Mouse (Mus musculus): ENCODE data around the gene Glt1d1. TPM values are rescaled to one million over a fixed set of nuclear protein-coding genes. Genes with fewer than 3 reads are reported as not detected.
"Not testable (repeated sequence)": the region's sequence is repeated elsewhere in the genome, so short reads cannot be mapped to it uniquely, and the experiment has no call there.

Glt1d1 gene
- total RNA-seq, 4 experiments from 2014 or later, result 0.46 to 3.1 (median 0.55) TPM

DNA sequence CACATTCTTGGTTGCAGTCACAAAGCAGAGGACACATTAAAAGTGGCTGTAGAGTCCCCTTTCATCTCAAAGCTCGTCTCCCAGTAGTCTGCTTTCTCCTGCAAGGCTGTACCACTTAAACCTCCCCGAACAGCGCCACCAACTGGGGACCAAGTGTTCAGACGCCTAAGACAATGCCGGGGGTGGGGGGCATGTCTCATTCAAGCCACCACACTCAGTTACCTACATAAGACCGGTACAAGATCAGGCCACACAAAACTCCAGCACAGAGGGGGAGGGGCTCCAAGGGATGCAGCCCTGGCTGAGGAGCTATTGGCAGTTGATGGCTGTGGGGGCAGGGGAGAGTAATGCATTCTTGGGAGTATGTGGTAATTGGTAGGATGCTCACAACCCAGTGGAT, 68.1 kb downstream of the Glt1d1 start:
- DNase-seq, result no peak

DNA sequence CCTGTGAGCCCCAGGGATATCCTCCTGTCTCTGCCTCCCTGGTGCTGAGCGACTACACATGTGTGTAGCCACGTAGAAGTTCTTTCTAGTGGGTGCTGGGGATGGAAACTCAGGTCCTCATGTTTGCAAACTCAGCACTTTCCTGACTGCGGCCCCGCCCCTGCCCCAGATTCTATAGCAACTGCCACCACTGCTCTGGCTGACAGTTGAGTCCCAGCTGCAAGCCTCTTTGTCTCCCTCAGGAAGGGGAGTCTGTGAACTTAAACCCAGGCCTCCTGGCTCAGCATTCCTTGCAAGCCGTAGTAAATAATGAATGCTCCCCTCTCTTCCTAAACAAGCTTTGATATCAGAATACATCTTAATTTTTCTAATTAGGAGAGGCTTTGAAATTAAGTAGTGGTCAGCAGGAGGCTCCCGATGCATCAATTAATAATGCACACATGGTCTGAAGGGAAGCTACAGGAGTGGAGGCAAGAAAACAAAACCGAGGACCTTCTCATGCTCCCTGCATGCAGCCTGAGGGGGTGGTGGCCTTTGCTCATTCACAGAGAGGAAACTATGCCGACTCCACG, 71.6 kb downstream of the Glt1d1 start:
- DNase-seq, result no peak

DNA sequence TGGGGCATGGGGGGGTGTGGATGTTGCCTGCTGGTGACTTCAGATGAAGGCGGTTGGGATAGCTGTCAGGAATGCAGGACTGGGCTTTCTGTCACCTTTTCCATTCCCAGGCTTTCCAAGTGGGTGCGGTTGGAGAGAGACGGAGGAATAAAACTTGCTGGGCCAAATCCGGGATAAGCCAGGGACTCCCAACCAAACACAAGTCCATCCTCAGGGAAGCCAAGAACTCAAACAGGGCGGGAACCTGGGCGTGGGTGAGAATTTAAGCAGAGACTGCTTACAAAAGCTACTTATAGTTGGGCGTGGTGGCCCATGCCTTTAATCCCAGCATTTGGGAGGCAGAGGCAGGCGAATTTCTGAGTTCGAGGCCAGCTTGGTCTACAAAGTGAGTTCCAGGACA, 73.2 kb downstream of the Glt1d1 start:
- no peak for DNase-seq

DNA sequence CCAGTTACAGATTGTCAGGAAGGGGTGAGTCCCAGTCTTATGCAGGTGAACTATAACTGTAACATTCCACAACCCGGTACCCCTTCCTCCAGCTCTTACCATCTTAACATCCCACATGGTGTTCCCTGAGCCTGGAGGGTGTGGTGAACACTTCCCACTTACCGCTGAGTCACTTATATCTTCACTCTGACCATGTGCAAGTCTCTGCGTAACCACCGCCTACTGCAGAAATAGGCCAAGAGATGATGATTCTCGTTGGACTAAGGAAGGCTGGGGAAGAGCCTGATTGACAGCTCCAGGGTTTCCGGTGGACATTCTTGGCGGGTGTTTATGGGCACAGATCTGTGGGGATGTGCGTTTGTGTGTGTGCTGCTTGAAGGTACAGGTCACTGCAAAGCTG, 73.9 kb downstream of the Glt1d1 start:
- no peak for DNase-seq

DNA sequence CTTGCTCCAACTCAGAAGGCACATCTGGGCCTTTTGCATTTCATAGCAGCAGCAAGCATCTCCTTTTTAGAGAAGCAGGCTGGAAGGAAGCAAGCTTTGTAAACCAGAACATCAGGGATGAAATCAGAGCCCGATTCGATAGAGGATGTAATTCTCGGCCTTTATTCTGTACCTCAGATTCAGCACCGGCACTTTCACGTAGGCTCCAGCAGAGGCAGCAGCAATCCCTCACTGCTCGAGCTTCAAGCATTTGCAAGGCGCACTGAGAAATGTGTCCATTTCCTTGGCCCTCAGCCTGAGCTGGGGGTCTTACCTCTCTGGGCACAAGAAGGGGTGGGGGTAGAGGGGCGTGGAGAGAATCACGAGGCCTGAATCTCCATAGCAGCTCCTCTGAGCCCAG, 76.1 kb downstream of the Glt1d1 start:
- no peak for DNase-seq

DNA sequence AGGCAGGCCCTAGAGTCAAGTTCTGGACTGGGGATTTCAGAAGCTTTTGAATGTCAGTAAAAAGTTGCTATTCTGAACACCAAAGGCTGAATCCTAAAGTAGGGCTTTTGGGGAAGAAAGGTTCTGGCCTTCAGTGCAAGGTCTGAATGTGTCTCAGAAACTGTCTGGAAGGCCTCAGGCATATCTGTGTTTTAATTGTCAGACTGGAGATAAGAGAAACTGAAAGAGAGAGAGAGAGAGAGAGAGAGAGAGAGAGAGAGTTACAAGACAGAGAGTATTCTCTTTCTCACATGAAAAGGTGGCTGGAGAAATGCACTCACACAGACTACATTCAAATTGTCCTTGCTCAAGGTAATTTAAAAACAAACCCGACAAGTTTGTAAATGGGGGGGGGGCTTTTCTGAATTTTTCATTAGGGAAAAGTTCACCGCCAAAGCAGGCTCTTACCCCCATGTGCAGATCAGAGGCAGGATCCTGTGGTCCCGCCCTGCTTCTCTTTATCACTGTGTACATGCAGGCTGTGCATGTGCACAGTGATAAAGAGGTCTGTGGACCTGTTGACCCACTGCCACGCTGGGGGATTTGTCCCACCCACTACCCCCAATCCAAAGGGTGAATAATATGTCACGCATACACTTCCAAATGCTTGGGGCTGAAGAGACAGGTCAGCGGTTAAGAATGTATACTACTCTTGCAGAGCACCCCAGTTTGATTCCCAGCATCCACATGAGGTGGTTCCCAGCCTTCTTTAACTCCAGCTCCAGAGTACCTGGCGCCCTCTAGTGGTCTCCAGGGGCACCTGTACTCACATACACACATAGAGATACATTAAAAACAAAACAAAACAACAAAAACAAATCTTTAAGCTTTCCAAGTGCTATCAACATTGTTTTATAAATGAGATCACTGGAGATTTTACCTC, 83.0 kb downstream of the Glt1d1 start:
- no peak for DNase-seq

DNA sequence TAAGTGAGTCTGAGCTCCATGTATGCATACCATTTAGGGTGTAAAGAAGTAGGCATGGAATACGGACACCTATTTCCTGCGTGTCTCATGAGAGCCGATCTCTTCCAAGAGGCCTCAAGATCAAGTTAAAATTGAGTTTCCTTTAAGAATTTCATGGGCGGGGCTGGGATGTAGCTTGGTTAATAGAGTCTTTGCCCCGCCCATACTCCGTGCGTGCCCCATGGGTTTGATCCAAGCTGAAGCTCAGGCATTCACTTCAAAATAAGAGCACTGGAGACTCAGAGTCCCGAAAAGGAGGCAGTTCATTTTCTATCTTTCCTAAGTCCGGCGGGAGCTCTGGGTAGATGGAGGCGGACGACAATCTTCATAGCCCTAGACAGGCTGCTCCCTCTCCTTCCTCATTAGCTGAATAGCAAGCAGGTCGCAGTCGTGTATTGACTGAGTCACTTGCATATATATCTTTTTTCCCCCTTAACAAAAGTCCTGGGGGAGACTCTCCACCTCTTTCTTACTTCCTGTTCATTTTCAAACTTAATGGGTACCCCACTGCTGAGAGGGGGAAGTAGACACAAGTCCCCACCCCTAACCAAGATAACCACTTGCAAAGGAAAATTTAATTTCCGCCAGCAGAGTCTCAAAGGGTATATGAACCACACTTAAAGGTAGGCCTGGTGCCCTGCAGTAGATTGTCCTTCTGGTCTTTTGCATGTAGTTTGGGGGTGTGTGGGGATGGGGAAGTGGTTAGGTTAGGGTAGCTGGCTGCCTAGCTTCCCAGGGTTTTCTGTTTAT, 88.7 kb downstream of the Glt1d1 start:
- DNase-seq, result no peak

DNA sequence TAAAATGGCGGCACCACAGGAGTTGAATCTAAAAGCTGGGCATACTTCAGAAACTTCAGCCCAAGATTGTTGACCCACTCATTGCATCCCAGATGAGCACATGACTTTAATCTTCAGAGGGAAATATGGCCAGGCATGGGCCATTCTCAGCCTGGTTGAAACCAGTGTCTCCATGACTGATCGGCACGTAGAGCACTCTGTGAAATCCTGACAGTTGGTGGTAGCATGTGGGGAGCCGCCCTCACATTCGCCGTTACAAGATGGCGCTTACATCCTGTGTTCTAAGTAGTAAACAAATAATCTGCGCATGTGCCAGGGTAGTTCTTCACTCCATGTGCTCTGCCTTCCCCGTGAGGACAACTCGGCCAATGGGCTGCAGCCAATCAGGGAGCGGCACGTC, 90.1 kb downstream of the Glt1d1 start:
- DNase-seq, result not testable (repeated sequence)

DNA sequence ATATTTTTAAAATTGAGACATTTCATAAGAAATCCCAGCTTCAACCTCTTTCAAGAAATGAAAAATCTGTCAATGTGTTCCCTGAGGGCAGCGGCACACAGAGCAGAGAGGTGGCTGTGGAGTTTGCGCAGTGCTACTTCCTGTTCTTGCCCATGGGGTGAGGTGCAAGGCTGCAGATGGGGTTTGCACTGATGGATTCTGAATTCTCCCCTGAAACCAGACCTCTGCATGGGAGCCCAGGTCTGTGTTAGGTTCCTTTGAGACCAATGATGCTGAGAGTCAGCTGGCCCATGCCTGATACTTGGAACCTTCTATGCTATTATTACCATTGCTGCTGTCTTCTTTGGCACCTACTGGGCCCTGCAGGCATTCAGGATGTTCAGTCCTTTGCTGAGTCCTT, 98.3 kb downstream of the Glt1d1 start:
- DNase-seq, result no peak

DNA sequence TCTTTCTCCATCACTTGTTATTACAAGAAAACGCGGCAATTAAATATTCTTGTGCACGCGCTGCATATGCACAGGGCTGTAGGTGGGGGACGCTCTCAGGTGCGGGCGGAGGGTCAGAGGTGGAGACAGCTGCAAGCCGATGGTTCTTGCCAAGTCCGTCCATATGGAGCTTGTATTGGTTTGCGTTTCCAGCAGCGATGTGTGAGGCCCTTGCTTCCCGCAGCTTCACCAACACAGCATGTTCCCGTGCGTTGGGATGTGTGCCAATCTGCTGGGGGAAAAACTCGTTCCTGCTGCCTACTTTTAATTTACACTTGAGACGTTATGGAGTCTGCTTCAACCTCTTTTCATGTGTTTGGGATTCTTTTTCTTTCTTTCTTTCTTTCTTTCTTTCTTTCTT, 109.3 kb downstream of the Glt1d1 start:
- no peak for DNase-seq

DNA sequence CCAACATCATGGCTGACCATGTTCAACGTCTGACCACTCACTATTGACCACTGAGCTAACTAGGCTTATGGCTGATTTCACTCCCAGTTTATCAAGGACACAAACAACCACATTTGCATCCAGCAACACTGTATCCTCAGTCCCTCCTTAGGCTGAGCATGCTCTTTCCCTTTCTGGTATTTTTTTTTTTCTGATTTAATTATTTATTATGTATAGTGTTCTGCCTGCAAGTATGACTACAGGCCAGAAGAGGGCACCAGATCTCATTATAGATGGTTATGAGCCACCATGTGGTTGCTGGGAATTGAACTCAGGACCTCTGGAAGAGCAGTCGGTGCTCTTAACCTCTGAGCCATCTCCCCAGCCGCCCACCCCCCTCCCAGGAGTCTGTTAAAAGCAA, 117.5 kb downstream of the Glt1d1 start:
- DNase-seq, result not testable (repeated sequence)

DNA sequence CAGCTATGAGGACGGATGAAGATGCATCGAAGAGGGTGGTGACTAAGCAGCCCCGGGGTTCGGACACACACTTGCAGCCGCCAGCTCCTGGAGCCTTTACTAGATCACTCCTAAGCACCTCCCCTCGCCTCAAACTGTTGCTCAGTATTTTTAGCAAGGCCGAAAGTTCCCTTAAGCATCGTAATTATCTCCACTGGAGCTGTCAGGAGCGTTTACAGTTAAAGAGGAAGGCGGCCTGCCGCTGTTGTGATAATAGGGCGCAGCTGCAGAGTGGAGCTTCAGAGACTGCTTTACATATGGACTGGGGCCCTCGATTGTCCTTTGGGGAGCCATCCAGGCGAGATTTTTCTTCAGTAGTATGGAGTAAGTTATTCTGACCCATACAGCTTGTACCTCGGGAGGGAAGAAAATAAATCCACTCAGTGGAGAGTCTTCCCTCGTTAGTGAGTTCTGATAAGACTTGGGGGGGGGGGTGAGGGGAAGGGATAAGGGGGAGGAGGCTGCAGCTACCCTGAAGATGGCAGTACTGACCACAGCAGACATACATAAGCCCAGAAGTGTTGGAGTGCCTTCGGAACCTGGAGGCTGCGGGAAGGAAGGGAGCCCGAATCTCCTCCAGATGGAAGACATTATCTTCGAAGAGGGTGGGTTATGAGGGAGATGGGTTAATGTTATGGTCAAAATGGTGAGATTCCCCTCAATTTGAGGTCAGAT, 119.4 kb downstream of the Glt1d1 start:
- DNase-seq, result no peak

DNA sequence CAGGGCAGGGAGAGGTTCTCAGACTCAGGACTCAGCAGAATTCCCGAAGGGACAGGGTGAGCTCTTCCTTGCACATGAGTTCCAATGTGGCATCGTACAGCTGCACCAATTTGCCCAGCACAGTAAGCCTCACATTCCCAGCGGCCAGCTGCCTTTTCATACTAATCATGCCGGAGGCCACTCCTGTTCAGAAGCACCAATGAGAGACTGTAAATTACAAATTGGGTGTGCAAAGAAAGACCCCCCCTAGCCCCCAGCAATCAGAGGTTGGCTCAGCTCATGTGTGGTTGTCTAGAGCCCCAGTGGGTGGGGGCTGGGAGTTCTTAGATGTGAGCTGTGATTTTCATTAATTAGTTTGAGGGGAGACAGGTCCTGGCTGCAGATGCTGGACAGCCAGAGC, 123.5 kb downstream of the Glt1d1 start:
- no peak for DNase-seq

DNA sequence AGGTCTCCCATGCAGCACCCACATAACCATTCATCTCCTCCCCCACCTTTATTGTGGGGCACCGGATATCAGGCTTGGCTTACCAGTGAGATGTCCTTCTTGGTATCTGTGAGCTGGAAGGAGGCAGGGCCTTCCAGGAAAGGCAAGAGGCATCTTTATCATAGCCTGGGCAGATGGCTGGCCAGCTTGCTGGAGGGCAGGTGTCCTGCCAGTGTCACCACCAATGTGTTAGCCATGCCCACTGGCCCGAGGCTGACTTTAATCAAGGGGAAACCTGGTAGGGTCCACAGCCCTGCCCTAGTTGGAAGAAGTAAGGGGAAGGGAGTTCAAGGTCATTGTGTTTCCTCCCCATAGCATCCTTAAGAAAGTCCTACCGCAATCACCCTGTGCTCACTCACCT, 123.9 kb downstream of the Glt1d1 start:
- DNase-seq, result no peak

DNA sequence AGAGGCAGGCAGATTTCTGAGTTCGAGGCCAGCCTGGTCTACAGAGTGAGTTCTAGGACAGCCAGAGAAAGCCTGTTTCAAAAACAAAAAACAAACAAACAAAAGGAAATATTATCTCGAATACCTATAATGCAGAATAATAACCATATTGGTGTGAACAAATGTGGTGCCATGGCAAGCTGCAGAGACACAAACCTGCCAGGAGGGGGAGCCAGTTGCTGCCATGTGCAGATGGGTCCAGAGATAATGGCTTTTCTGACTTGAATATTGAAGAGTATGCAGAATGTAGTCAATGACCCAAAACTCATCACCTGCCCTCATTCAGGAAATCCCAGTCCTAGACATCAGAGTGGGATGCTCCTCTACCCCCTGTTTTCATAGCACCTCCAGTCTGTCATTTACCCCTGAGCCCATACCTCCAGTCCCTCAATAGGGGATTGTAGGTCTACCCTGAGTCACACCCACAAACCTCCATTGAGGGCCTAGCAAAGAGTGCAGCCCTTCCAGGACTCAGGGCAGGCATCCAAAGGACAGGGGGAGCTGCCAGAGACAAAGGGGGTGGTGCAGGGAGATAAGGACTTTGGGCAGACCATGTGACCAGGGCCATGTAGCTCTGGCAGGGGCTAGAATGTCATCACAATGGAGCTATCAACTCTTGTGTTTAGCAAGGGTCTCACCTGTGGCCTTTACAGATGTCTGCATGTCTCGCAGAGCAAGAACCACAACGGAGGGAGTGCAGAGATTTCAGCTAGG, 124.8 kb downstream of the Glt1d1 start:
- no peak for DNase-seq

DNA sequence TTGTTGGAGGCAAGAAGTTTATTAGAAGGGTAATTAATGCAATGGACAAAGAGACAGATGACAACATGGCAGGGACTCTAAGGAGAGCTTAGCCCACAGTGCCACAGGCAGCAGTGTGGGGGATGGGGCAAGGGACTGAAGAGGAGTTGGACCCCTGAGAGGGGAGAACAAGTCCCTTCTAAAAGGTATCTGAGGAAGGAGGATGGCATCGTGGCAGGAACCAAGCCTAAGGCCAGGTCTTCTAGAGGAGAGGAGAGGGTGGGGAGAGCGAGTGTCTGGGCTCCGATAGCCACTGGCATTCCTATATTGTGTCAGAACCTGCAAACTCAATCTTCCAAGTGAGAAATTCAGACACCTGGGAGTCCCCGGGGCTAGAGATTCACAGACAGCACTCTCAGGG, 126.5 kb downstream of the Glt1d1 start:
- no peak for DNase-seq

Other genes starting within 250 kb of the Glt1d1 start
- gene Slc15a4, start 635 bp downstream of the Glt1d1 start, total RNA-seq (2022), result 10 to 100 TPM; 16.9 to 20.0 (median 19.1) TPM